Mouse (Mus musculus): Measurements from ENCODE around the gene Cdadc1. TPM values are rescaled to one million over a fixed set of nuclear protein-coding genes. Genes with fewer than 3 reads are reported as not detected.

Cdadc1 gene
- total RNA-seq, 2 experiments from 2014 or later: 67.2 to 69.9 TPM

DNA sequence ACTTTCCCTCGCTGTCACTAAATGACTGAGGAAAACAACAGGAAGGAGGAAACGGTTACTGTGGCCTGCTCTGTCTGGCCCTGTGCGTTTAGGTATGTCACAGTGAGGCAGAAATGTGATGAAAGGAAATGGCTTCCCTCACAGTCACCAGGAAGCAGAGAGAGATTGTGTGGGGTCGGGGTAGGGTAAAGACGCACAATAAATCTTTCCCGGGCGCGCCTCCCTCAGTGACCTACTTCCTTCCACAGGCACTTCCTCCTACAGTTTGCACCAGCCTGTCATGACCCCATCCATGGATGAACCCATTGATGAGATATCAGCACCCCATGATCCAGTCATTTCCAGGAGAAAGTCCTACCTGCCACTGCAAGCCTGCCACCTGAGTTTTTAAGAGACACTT lies 42.7 kb downstream of the Cdadc1 start:
- intact Hi-C loops (cut with DNase I): loop anchor here (5.0 to 10.0 kb wide), 3 partner anchors 223 to 320 kb away; no protein-coding TSS in a partner anchor
- no peak for TF ChIP-seq CTCF (IDR thresholded peaks at IDR 0.05)
- no peak for DNase-seq (ENCODE audit: extremely low spot score in 1 of 2, low spot score in 2 of 2)
- Histone ChIP-seq H3K4me3 (no peak overlapping the region), H3K27ac (no peak overlapping the region)

DNA sequence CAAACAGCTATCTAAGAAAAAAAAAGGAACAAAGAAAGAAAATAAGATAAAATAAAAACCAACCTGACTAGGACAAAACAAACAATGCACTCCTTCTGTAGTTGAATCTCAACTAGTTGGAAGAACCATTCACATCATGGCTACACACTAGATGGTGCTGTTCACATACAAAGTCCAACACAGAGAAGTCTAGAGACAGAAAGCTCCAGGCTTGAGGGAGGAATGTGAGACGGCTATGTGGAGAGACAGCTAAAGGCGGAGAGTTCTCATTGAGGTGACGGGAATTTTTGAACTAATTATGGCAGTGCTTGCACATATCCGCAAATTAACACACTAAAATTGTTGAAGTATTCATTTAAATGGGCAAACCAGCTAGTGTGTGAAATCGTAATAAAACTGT lies 43.7 kb downstream of the Cdadc1 start:
- no peak for DNase-seq (ENCODE audit: extremely low spot score in 1 of 2, low spot score in 2 of 2)
- H3K4me3 ChIP-seq: no peak overlapping the region
- TF ChIP-seq CTCF (IDR thresholded peaks at IDR 0.05): peak; percentile 34
- intact Hi-C loops (cut with DNase I): loop anchor here (10.0 kb wide), 1 partner anchor 319 kb away; no protein-coding TSS in a partner anchor
- H3K27ac ChIP-seq: no peak overlapping the region

DNA sequence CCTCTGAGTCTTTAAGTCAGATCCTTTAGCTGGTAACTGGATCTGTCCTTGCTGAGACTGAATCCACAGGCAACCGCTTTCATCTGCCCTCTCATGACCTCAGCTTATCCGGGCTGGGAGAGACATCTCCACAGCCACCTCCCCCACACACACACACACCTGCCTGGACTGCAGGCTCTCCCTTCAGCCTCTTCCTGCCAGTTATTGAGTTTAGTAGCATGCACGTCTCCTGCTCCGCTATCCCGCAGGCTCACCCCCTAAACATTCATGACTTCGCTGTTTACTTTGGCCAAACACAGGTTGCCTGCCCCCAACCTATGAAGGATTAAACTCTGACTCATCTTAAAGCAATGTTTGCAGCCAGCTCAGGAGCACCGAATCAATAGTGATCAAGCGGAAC lies 45.8 kb downstream of the Cdadc1 start:
- no peak for DNase-seq (ENCODE audit: extremely low spot score in 1 of 2, low spot score in 2 of 2)
- no peak for TF ChIP-seq CTCF (IDR thresholded peaks at IDR 0.05)
- Histone ChIP-seq H3K4me3 (no peak overlapping the region), H3K27ac (no peak overlapping the region)
- intact Hi-C loops (cut with DNase I): loop anchor here (10.0 kb wide), 1 partner anchor 317 kb away; no protein-coding TSS in a partner anchor

DNA sequence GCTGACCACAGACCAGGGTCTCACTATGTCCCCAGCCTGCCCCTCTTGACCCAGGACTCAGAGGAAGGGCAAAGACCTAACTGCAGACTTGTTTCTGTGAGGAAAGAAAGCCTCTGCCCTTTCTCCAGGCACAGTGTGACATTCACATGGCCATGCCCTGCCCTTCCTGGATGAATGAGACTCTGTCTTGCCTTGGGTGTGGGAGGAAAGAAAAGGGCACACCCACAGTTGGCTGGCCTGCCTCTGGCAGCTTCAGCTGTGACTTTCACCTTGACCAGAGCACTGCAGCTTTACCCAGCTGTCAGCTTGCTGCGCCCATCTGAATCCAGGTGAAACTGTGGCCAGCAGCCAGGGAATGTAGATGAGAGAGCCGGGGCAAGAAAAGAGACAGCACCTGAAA lies 46.9 kb downstream of the Cdadc1 start:
- Histone ChIP-seq H3K4me3 (no peak overlapping the region), H3K27ac (no peak overlapping the region)
- intact Hi-C loops (cut with DNase I): loop anchor here (10.0 kb wide), 1 partner anchor 316 kb away; no protein-coding TSS in a partner anchor

DNA sequence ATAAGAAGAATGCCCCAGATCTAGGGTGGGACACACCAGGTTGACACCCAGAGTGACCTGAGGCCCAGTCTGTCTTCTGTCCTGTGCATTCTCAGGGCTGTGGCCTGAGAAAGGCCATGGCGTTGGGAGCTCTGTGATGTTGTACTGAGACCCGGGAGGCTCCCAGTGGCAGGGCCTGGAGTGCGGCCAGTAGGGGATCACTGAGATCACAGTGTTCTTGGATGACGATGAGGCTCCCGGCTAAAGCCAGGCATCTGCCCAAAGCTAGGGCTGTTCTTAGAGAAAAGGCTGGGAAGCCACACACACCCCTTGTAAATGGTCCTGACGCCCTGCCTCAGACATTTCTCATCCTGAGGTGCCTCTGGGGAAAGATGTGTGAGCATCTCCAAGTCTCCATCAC lies 48.7 kb downstream of the Cdadc1 start:
- intact Hi-C loops (cut with DNase I): no loop called here
- Histone ChIP-seq H3K27ac (no peak overlapping the region), H3K4me3 (no peak overlapping the region)
- no peak; the same call in 1 of the 2 replicates for TF ChIP-seq CTCF (IDR thresholded peaks at IDR 0.05)
- DNase-seq (ENCODE audit: extremely low spot score in 1 of 2, low spot score in 2 of 2): no peak

More for the DNA sequence above, 46.9 kb downstream of the Cdadc1 start:
- DNase-seq (ENCODE audit: extremely low spot score in 1 of 2, low spot score in 2 of 2): no peak
- no peak for TF ChIP-seq CTCF (IDR thresholded peaks at IDR 0.05)

DNA sequence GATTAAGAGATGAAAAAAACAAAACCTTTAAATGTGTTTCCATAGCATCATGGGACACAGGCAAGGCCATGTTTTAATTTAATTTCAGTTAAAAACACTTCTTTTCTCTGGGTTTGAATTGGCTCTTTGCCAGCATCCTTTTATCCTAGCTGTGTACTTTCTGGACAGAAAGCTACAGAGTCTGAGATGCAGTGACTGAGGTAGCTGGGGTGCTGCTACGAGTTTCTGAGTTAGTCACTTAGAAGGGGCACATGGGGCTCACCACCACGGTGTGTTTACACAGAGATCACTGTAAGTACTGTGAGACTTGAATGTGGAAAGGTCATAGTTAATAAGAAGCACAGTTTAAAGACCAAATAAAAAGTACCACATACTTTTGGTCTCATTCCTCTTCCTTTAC lies 49.2 kb downstream of the Cdadc1 start:
- no peak for DNase-seq (ENCODE audit: extremely low spot score in 1 of 2, low spot score in 2 of 2)
- intact Hi-C loops (cut with DNase I): no loop called here
- no peak for TF ChIP-seq CTCF (IDR thresholded peaks at IDR 0.05)
- Histone ChIP-seq H3K27ac (no peak overlapping the region), H3K4me3 (no peak overlapping the region)

DNA sequence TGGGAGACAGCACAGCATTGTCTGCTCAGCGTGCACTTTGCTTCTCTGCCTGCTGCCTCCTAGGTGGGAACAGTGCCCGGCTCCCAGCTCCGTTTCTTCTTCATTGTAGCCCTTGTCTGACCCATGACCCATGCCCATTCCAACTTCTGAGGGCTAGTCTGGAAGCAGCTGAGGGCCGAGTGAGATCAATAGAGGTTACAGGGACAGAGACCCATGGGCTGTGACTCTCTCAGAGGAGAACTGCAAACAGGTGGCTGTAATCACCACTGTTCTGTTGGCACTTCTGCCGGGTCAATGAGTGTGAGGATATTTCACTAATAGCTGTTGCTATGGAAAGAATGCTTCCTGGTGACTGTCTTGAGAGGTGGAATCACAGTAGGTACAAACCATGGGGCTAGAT lies 50.2 kb downstream of the Cdadc1 start:
- intact Hi-C loops (cut with DNase I): no loop called here
- TF ChIP-seq CTCF (IDR thresholded peaks at IDR 0.05): no peak
- no peak for DNase-seq (ENCODE audit: extremely low spot score in 1 of 2, low spot score in 2 of 2)
- H3K4me3 ChIP-seq: no peak overlapping the region
- no peak overlapping the region for H3K27ac ChIP-seq

DNA sequence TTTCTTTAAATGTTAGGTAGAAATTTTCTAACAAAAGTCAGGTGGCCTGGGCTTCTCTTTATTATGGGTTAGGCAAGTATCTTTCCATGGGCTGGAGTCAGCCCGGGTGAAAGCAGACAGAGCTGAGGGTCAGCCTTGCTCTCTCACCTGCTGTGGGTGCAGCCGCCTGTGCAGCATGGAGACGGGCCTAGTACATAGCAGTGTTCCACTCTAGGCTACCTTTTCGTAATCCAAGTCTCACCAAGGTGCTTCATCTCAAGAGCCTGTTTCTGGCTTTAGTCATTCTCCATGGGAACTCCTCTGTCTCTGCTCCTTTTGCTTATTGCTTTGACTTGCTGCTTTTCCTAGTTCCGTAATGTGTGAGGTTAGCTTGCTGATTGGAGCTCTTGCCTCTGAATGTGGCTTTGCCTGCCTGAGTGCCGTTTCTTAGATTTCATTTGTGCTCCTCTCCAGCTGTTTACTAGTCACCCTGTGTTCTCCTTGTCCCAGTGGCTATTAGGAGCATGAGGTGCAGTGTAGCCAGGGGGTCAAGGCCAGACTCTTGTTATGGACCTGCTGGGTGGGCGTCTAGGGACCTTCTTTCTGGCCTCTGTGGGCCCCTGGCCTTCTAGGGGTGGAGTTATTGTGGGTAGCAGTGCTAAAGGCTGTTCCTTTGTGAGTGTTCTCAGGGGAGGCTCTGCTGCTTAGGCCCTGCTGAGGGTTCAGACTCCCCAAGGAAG lies 51.4 kb downstream of the Cdadc1 start:
- intact Hi-C loops (cut with DNase I): no loop called here
- no peak for DNase-seq (ENCODE audit: extremely low spot score in 1 of 2, low spot score in 2 of 2)
- Histone ChIP-seq H3K27ac (no peak overlapping the region), H3K4me3 (no peak overlapping the region)
- TF ChIP-seq CTCF (IDR thresholded peaks at IDR 0.05): no peak

DNA sequence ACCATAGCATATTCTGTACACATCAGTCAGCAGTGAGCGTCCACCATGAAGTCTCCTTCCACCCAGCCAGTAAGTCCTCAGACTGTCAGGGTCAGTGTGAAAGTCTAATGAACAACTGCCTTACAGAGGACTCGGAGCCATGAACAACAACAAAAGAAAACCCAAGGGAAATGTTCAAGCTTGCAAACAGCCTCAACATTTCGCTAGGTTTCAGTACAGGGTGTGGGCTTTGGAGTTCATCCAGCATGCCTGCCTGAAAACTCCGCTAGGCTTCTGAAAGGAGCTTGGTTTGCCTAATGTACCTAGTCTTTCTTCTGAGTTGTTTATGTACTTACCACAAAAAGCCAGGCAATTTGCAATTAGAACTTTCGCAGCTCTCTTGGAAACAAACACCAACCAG lies 53.8 kb downstream of the Cdadc1 start:
- no peak for DNase-seq (ENCODE audit: extremely low spot score in 1 of 2, low spot score in 2 of 2)
- intact Hi-C loops (cut with DNase I): no loop called here
- Histone ChIP-seq H3K27ac (no peak overlapping the region), H3K4me3 (no peak overlapping the region)
- TF ChIP-seq CTCF (IDR thresholded peaks at IDR 0.05): no peak

DNA sequence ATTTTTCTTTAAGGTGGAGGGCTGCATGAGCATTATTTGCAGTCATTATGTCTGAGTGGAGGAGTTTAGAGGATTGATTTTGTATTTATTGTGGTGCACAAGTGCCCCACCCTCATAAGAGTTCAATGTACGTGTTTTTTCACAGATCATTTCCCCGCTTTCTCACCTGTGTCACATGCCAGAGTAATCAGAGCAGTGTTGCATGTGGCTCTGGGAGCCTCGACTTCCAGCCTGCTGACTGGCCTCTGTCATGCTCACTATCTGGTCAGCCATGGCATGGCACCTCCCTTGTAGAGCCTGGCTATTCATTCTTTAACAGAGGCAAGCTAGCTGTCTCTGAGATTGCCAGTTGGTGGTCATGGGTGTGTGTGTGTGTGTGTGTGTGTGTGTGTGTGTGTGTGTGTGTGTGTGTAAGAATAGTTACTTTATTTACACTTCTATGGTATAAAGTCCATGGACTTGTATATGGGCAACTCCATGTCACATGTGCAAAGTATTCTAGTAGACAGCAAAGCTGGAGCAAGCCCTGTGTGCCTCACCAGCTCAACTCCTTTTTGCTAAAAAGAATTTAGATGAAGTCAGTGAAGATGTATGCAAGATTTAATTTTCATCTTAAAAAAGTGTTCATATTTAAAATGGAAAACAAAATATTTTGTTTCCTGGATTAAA lies 54.5 kb downstream of the Cdadc1 start:
- no peak for TF ChIP-seq CTCF (IDR thresholded peaks at IDR 0.05)
- DNase-seq (ENCODE audit: extremely low spot score in 1 of 2, low spot score in 2 of 2): no peak
- intact Hi-C loops (cut with DNase I): no loop called here
- Histone ChIP-seq H3K27ac (no peak overlapping the region), H3K4me3 (no peak overlapping the region)

DNA sequence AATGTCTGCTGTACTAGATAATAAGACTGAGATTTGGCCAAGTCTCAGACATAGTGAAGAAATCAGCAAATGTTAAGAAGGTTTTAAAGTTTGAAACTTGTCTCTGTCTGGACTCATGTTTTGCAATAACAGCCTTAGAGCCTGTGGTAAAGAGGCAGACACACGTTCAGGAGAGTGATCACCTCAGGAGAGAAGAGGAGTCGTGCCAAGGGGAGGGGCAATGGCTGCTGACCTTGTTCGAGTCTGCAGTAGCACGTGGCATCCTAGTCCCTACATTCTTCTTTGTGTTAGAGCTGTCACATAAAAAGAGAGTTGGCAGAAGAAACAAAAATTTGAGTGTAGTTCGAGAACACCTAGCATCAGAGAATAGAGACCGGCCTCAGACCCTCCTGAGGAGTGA lies 57.0 kb downstream of the Cdadc1 start:
- intact Hi-C loops (cut with DNase I): no loop called here
- Histone ChIP-seq H3K4me3 (no peak overlapping the region), H3K27ac (no peak overlapping the region)
- no peak for DNase-seq (ENCODE audit: extremely low spot score in 1 of 2, low spot score in 2 of 2)
- TF ChIP-seq CTCF (IDR thresholded peaks at IDR 0.05): no peak

DNA sequence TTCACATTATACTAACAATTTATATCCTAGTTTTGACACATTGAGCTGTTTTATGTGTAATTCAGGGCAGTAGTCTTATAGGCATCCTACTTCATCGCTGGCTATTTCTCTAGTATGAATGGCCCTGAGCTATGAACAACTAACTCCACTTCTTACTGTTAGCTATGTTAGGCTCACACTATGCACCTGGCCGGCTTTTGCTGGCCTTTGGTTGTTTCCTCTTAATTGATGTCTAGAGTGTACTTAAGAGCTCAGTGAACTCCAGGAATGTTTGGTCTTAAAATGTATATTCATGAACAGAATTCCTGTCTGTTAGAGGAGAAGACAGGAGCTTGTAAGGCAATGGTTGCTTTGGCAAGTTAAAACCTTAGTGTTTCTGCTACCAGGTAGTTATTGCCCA lies 57.5 kb downstream of the Cdadc1 start:
- no peak for TF ChIP-seq CTCF (IDR thresholded peaks at IDR 0.05)
- intact Hi-C loops (cut with DNase I): no loop called here
- Histone ChIP-seq H3K27ac (no peak overlapping the region), H3K4me3 (no peak overlapping the region)
- DNase-seq (ENCODE audit: extremely low spot score in 1 of 2, low spot score in 2 of 2): no peak

Data from left cerebral cortex, adult 2 months (tissue).